Comparison of ENCODE assay signal across 8 mouse cellular contexts in genomic region chr11:118379251-118380009, GRCm38 (mm10). TPM values are rescaled to one million over a fixed set of nuclear protein-coding genes. Genes with fewer than 3 reads are reported as not detected.
DNase-seq lines count a peak whose midpoint lies in the region; ATAC-seq and TF ChIP-seq lines count a peak whose summit lies in the region.

No protein-coding gene starts in this region.

- DNase-seq in 416B (ENCODE audit: low read depth) = peak; percentile 82
- DNase-seq in adrenal gland, adult 18-20 months (ENCODE audit: low spot score in 2 of 2) = peak; percentile 83 to 88
- peak; percentile 87 for DNase-seq in embryo, embryonic 11 days
- DNase-seq in heart, adult 9 months (ENCODE audit: low spot score in 2 of 2) = peak; percentile 71 to 86
- peak; percentile 93 for DNase-seq in kidney, postnatal 10 days
- peak in 2 of 3 experiments; percentile 19 to 24 for DNase-seq in liver, embryonic 14.5 days (ENCODE audit: low read depth in 3 of 3, low spot score in 3 of 3)
- peak; percentile 74 for DNase-seq in testis, postnatal 14 days (ENCODE audit: low spot score)

- no peaks in the 10 kb centered on the region for H3K4me1 ChIP-seq in liver, embryonic 14.5 days (replicated peaks; ENCODE audit: control insufficient read depth in 2 of 2, insufficient read depth in 2 of 2, low read length in 1 of 2)
- H3K4me1 ChIP-seq in olfactory bulb, adult 2 months (ENCODE audit: control insufficient read depth, insufficient read depth, low read length) = peaks cover 13% of the 10 kb centered on the region

- TF ChIP-seq EP300 in liver, embryonic 14.5 days (IDR thresholded peaks at IDR 0.05; ENCODE audit: low read depth) = no peak

- H3K27me3 ChIP-seq in liver, embryonic 14.5 days (ENCODE audit: control insufficient read depth, insufficient read depth, low read length) = no peaks in the 10 kb centered on the region

- no peak overlapping the region for H3K27ac ChIP-seq in liver, embryonic 14.5 days
- no peak overlapping the region for H3K27ac ChIP-seq in olfactory bulb, adult 2 months (ENCODE audit: insufficient read depth, low read depth, low read length)

- no peaks in the 10 kb centered on the region for H3K9me3 ChIP-seq in liver, embryonic 14.5 days (ENCODE audit: control insufficient read depth, low read length)

- no peaks in the 10 kb centered on the region for H3K36me3 ChIP-seq in liver, embryonic 14.5 days (replicated peaks; ENCODE audit: control insufficient read depth, insufficient read depth, low read depth)

- no peak overlapping the region for H3K4me3 ChIP-seq in liver, embryonic 14.5 days (ENCODE audit: insufficient read depth in 1 of 2, low read depth in 2 of 2, low read length in 2 of 2)
- H3K4me3 ChIP-seq in olfactory bulb, adult 2 months (ENCODE audit: insufficient read depth, low read depth, low read length) = no peak overlapping the region

- H3K4me2 ChIP-seq in liver, embryonic 14.5 days (ENCODE audit: low read depth) = no peak overlapping the region

- H3K9ac ChIP-seq in liver, embryonic 14.5 days (replicated peaks) = no peak overlapping the region

- no peak for TF ChIP-seq POLR2A in olfactory bulb, adult 2 months (IDR thresholded peaks at IDR 0.05; ENCODE audit: insufficient read depth, low read depth, low read length)

- 30% methylated on average over 11 of the region's 11 CpGs for WGBS in liver, embryonic 14.5 days (ENCODE audit: insufficient replicate concordance)
- 40% methylated on average over 11 of the region's 11 CpGs for whole genome bisulfite sequencing in olfactory bulb, adult 2 months

- TF ChIP-seq CTCF in liver, embryonic 14.5 days (IDR thresholded peaks at IDR 0.05; ENCODE audit: low read depth) = peak; percentile 81
- TF ChIP-seq CTCF in olfactory bulb, adult 2 months (IDR thresholded peaks at IDR 0.05; ENCODE audit: insufficient read depth, low read depth, low read length) = peak; percentile 77; the same call in 1 of the 2 replicates

- no peak for ATAC-seq in liver, embryonic 14.5 days (ENCODE audit: insufficient read depth)

RNA-seq across cellular contexts. Expression of gene Lgals3bp, which starts 22.5 kb away (rescaled TPM):
- 100 to 1,000 TPM in 1 of 2 experiments, 10 to 100 TPM in 1; 92.6 to 128 TPM for total RNA-seq in adrenal gland, adult 18-20 months (2021)
- polyA plus RNA-seq in liver, embryonic 14.5 days (2012; rRNA removed) = 36.6 and 43.8 TPM in 2 replicates
- 30.1 and 32.6 TPM in 2 replicates for polyA plus RNA-seq in liver, embryonic 14.5 days (2014; fragmentation: Nextera tagmentation; extraction: Ambion mirVana)
- not detected in 2 replicates for polyA plus RNA-seq in olfactory bulb, adult 2 months (2012; ENCODE audit: insufficient read depth, insufficient read length, low replicate concordance, missing spikeins)

RNA-seq across cellular contexts. Expression of gene Timp2, which starts 23.9 kb away (rescaled TPM):
- total RNA-seq in adrenal gland, adult 18-20 months (2021) = 100 to 1,000 TPM in 1 of 2 experiments, 10 to 100 TPM in 1; 95.5 to 246 TPM
- 1.9 and 3.2 TPM in 2 replicates for polyA plus RNA-seq in liver, embryonic 14.5 days (2012; rRNA removed)
- polyA plus RNA-seq in liver, embryonic 14.5 days (2014; fragmentation: Nextera tagmentation; extraction: Ambion mirVana) = 4.6 and 5.7 TPM in 2 replicates
- 247 and 441 TPM in 2 replicates for polyA plus RNA-seq in olfactory bulb, adult 2 months (2012; ENCODE audit: insufficient read depth, insufficient read length, low replicate concordance, missing spikeins)

RNA-seq across cellular contexts. Expression of gene Cep295nl, which starts 37.1 kb away (rescaled TPM):
- under 1 TPM; 0.20 to 0.96 TPM for total RNA-seq in adrenal gland, adult 18-20 months (2021)
- polyA plus RNA-seq in liver, embryonic 14.5 days (2012; rRNA removed) = 0.04 TPM in 2 replicates
- polyA plus RNA-seq in liver, embryonic 14.5 days (2014; fragmentation: Nextera tagmentation; extraction: Ambion mirVana) = not detected in 2 replicates
- not detected in 2 replicates for polyA plus RNA-seq in olfactory bulb, adult 2 months (2012; ENCODE audit: insufficient read depth, insufficient read length, low replicate concordance, missing spikeins)

RNA-seq across cellular contexts. Expression of gene Cant1, which starts 39.5 kb away (rescaled TPM):
- total RNA-seq in adrenal gland, adult 18-20 months (2021) = 10 to 100 TPM; 30.1 to 33.1 TPM
- polyA plus RNA-seq in liver, embryonic 14.5 days (2012; rRNA removed) = 7.8 and 8.3 TPM in 2 replicates
- 6.0 and 7.4 TPM in 2 replicates for polyA plus RNA-seq in liver, embryonic 14.5 days (2014; fragmentation: Nextera tagmentation; extraction: Ambion mirVana)
- not detected in 2 replicates for polyA plus RNA-seq in olfactory bulb, adult 2 months (2012; ENCODE audit: insufficient read depth, insufficient read length, low replicate concordance, missing spikeins)

RNA-seq across cellular contexts. Expression of gene C1qtnf1, which starts 48.6 kb away (rescaled TPM):
- 10 to 100 TPM; 15.9 to 17.2 TPM for total RNA-seq in adrenal gland, adult 18-20 months (2021)
- 0.93 and 1.1 TPM in 2 replicates for polyA plus RNA-seq in liver, embryonic 14.5 days (2012; rRNA removed)
- 0.90 and 1.4 TPM in 2 replicates for polyA plus RNA-seq in liver, embryonic 14.5 days (2014; fragmentation: Nextera tagmentation; extraction: Ambion mirVana)
- not detected in 2 replicates for polyA plus RNA-seq in olfactory bulb, adult 2 months (2012; ENCODE audit: insufficient read depth, insufficient read length, low replicate concordance, missing spikeins)

Comparison
In these comparisons a context has a peak if more than half of its experiments do, and no peak if none do; other contexts are left out.
1. DNase-seq: peak in every context shown above with its lines; median percentile 93 in kidney, postnatal 10 days; 87 in embryo, embryonic 11 days; 86 in adrenal gland, adult 18-20 months; 82 in 416B; 78 in heart, adult 9 months; 74 in testis, postnatal 14 days; 22 in liver, embryonic 14.5 days.
2. RNA of gene Timp2, which starts 23.9 kb away (polyA plus RNA-seq): 247 to 441 TPM in olfactory bulb, adult 2 months; 1.9 to 5.7 TPM in liver, embryonic 14.5 days; every median in the first group is over 10 times any median in the second.